Mouse (Mus musculus) C2C12 (cell line): ENCODE measurements around the gene Olfr1150-ps1.

Experiments
- CTCF ChIP-seq: IDR thresholded peaks from one replicate; pipeline ENCODE4 v1.5.1; 2011; ENCODE audit not compliant: control insufficient read depth, insufficient read depth, insufficient read length
- MYOD1 ChIP-seq: IDR thresholded peaks from one replicate; pipeline ENCODE4 v1.6.1; 2011; ENCODE audit warnings: low read depth; ENCODE audit not compliant: control insufficient read depth, insufficient read length

DNA sequence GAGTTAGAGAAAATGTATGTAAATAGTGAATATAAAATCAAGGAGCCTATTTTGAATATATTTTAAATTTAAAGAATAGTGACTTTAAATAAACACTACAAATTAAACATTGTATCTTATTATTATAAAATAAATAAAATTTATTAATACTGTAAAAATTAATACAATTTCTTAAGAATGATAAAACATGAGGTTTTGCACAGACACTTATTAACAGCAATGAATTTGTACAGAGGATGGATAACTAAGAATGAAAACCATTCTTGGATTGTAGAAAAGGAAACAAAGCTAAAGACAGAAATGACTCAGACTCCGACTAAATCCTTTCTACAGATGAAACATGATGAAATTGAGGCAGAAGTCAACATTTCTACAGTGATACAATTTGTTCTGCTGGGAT, 34.3 kb upstream of the Olfr1150-ps1 start, which contains the start of gene Olfr1145:
- no peak for TF ChIP-seq MYOD1
- no peak for TF ChIP-seq CTCF
